Mouse (Mus musculus) layer of hippocampus, adult 9-10 months (tissue): ENCODE results near the gene 1190005I06Rik.
A peak's percentile ranks its signal among the peaks of the same experiment; 100 is the strongest.

Source experiments
- DNase-seq: peaks from one replicate; pipeline ENCODE4 v3.0.0; 2022; ENCODE audit warnings: low spot score

The 1190005I06Rik gene

DNA sequence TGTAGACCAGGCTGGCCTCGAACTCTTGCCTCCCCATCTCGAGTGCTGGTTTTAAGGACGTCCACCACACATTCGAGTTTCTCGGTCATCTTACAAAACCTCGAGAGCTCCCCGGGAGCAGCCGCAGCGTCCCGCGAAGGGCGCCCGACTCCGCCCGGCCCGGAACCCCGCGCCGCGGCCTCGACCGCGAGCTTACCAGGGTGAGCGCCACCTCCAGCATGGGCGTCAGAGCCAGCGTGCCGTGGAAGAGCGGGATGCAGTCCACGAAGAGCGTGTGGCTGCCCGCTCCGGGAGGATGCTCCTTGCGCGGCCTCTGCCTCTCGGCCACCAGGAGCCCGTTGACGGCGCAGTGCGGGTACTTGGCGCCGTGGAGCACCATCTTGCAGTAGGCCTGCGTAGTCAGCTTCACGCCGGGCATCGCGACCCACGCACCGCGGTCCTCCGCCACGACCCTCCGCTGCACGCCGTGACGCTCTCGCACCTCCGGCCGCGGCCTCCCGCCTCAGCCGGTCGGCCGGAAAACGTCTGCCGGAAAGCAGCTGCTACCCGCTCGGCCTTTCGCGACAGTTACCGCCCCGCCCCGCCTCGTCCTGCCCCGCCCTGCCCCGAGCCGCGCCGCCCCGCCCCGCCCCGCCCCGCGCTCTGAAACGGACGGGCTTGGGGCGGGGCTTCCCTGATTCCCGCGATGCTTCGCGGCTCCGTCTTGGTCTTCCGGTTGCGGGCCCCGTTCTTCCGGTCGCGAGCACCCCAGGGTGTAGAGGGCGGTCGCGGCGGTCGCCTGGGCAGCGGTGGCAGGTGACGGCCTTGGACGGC is 20.3 kb upstream of the 1190005I06Rik start, which contains the start of the genes Gm27021 and Cox4i1:
Gene Gm27021, minus strand, starts transcription at position 519 of the 813 bp plus-strand sequence.
Gene Cox4i1, plus strand, starts transcription at position 662 of the 813 bp plus-strand sequence.
- peak; percentile 55 for DNase-seq

DNA sequence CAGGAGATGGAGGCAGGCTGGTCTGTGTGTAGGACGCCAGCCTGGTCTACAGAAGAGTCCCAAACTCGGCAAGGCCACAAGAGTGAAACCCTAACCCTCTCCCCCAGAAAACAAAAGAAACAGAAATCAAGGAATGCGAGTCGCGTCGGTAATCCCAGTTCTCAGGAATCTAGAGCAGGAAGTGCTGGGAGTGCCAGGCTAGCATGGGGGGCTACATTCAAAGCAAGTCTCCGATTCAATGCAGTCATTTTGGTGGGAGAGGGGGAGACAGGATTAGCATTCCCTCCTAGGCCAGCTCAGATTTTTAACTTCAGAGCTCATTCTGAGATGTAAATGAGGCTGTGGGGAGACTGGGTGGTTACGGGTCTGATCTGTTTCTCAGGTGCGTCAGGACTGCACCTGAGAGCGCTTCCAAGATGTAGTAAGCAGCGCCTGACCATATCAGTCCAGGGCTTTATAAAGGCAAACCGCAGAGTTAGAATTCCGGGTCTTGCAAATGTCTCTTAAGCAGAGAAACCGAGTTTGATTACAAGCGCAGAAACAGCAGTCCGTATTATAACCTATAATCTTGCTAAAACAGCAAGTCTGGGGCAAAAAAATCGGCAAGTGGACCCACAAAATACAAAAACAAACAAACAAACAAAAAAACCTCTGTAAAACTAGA is 19.5 kb upstream of the 1190005I06Rik start:
- no peak for DNase-seq

DNA sequence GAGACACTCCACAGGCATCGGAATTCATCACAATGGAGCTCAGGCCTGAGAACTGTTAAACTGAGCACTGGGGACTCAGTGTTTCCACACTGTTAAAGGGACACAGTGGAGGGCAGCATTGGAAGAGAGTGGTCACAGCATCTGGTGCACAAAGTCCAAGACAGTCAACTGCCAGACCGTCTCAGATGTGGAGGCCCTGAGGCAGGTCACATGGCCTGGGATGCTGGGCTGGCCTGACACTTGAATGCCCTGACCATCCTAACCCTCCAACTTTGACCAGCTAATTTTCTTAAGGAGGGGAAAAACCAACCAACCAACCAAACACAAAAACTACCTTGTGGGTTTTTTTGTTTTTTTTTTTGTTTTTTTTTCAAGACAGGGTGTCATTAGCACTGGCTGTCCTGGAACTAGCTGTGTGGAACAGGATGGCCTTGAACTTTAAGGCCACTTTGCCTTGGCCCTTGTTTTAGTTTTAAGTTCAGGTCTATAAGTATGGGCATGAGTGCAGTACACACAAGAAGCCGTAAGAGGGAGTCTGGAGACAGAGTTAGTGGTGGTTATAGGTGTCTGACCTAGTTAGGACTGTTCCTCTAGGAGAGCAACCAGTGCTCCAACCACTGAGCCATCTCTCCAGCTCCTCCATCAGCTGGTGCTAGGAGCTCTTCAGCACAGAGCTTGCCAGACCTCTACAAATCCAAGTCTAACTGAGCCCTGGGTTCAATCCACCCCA is 18.5 kb upstream of the 1190005I06Rik start:
- DNase-seq, result no peak

DNA sequence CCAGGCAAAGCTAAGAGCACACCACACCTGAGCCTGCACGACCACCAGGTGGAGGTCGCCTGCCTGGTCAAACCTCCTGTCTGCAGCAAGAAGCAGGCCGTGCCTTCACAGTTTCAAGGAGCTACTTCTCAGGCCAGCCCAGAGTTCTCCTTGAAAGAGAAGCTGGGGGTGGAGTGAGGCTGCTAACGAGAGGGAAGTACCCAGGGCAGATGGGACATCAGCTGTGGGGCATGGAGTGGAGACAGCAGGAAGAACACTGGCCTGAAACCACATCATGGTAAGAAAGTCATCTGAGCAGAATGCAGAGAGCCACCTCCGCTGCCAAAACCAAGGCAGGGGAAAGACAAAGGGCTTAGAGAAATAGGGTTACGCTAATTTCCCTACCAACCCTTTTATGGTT is 17.1 kb upstream of the 1190005I06Rik start:
- DNase-seq, result no peak

DNA sequence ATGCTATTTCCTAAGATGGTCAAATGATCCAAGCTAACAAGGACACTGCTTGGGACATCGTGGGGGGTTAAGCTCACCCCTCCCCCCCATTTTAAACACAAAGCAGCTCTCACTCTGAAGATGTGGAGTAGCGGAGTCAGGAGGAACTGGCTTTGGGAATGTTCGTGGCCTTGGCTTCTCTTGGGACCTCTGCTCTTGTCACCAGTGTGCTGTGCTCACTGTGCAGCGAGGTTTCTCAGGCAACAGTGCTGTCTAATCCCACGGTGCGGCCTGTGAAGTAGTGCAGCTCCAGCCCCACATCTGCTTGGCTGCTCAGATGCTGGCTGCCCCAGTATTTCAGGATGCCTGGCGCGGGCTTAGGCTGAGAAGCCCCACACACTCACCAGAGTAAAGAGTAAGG is 10.0 kb upstream of the 1190005I06Rik start:
- no peak for DNase-seq

DNA sequence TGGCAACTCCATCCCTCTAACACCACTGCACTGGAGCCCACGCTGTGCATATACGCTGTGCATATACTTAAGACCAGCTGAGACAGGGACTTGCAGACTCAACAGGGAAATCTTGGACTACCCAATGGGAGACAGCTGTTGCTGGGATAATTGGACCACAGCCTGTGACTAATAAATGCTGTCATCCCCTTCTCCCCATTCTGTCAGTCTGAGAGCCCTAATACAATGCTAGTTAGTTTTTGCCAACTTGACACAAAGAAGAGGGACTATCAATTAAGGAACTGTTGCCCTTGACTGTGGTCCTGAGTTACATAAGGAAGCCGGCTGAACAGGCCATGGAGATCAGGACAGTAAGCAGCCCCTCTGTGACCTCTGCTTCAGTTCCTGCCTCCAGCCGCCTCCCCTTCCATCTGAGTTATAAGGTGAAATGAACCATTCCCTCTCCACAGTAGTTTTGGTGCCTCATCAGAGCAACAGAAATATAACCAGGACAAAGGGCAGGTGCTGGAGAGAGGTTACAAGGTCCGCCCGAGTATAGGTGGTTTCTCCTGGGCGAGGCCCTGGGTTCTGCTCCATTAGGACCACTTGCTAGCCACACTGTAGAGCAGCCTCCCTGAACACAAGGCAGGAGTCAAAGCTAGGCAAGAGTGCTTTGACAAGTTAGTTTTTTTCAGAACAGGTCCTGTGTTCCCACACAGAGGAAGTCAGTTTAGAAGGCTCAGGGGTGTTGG is 9.1 kb upstream of the 1190005I06Rik start:
- DNase-seq, result no peak

DNA sequence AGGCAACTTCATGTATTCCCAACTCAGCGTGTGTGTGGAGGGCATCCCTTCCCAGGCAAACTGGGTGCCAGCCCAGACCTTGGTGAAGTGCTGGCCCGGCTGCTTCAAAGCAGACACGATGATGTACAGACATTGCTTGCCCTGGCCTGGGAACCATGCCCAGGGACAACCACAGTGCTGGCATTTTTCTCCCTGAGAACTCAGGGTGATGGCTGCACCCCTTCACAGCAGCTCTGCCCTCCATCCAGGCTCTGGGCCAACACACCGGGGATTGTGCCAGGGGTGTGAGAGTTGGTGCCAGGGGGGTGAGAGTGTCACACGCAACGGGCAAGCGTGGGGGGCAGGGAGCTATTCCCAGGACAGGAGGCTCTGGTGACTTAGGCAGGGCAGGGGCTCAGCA is 2.8 kb downstream of the 1190005I06Rik start:
- DNase-seq, result no peak

DNA sequence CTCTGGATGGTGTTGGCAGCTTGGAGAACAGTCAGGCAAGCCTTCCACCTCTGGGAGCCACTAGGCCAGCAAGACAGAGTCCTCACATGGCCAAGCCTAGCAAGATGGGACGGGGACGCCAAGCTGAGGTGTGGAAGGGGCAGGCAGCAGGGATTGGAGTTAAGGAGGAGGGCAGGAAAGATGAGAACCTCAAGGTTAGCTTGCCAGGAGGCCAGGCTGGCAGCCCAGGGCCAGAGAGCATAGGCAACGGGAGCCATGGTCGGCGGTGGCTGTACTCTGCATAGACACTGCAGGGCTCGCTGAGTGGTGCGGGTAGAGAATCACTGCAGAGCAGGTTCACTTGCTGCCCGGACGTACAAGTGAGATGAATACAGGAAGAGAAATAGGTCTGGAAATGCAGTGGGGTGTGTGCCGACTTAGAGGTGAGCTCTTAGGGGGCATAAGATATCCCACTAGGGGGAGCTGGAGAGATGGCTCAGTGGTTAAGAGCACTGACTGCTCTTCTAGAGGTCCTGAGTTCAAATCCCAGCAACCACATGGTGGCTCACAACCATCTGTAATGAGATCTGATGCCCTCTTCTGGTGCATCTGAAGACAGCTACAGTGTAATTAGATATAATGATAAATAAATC is 5.3 kb downstream of the 1190005I06Rik start:
- no peak for DNase-seq

DNA sequence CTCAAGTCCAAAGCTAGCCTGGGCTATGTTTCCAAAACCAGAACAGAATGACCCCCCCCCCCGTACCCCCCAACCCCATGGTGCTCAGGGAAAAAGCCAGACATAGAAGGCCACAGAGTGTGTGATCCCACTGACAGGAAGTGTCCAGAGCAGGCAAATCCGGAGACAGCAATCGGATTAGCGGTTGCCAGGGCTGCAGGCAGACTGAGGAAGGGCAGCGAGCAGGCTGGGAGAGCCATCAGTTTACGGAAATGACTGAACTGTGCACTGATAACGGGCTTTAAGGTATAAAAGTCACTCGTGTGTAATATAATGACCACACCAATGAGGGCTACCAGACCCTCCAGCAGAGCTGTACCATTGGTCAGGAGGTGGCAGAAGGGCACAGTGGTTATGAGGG is 6.2 kb downstream of the 1190005I06Rik start:
- no peak for DNase-seq

DNA sequence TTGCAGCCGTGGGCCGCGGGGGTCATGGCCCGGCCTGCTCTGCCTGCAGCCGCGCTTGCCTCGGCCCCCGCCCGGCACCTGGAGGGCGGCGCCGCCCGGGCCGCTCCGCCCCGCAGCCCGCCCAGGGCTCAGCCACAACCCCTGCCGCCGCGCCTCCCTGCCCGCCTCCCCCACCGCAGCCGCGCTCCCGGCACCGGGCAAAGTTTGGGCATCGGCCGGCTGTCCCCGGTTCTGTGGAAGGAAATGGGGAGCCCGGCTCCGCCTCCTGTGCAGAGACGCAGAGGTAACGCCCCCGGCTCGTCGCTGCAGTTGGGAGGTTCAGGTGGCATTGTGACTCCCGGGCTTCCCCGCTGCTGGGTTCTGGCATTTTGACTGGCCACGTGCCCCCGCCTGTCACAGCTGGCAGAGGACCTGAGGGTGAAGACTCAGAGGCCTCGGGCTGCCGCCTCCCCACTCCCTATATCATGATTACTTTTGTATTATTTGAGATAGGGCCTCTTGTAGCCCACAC is 13.0 kb downstream of the 1190005I06Rik start:
- DNase-seq, result no peak

DNA sequence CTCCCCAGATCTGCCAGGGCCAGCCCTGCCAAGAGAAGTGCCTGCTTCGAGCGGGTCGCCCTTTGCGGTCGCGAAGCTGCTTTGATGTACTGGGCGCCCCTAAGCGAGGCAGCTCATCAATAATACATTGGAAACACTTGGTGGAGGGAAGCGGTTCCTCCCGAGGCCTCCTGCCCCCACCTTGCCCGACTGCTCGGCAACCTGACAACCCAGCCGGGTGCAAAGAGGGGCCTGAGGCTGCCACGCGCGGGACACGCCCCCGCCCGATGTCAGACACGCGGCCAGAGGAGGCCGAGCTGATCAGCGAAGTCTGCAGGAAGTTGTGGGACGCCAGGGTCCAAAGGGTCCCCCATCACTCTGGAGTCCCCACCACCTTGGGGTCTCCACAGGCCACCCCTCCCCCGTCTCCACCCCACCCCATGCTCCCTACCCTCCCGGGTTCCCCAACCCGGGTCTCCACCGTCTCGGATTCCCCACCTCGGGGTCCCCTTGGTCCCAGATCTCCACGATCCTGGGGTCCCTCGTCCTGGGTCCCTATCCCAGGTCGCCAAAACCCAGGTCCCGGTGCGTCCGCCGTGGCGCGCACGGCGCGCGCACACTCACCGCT is 13.7 kb downstream of the 1190005I06Rik start:
- DNase-seq, result no peak

DNA sequence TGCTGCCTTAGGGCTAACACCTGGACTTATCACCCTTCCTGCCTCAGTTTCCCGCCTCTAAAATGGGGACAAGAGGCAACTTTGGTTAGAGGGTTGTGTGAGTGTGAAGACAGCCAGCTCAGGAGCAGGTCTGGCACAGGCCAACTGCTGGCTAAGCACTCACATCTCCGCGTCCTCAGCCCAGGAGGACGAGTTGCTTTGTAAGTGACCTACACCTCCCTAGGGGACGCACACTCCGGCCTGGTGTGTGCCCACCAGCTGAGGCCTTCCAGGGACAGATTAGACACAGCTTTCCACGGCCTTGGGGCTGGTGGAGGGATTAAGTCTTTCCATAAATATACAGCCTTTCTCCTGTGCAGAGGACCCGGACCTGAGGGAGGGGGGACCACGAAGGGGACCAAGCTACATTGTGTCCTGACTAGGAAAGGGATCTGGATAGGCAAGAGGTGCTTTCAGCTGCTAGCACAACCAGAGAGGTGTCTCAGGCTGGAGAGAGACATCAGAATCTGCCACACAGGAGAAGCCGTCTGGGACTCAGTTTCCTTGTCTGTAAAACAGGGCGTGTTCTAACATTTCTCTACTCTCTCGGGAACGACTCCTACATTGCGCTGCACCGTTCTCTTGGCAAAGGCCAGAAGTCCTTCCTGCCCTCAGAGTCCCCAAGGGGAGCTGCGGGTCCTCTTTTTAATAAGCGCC is 14.3 kb downstream of the 1190005I06Rik start:
- DNase-seq, result no peak

DNA sequence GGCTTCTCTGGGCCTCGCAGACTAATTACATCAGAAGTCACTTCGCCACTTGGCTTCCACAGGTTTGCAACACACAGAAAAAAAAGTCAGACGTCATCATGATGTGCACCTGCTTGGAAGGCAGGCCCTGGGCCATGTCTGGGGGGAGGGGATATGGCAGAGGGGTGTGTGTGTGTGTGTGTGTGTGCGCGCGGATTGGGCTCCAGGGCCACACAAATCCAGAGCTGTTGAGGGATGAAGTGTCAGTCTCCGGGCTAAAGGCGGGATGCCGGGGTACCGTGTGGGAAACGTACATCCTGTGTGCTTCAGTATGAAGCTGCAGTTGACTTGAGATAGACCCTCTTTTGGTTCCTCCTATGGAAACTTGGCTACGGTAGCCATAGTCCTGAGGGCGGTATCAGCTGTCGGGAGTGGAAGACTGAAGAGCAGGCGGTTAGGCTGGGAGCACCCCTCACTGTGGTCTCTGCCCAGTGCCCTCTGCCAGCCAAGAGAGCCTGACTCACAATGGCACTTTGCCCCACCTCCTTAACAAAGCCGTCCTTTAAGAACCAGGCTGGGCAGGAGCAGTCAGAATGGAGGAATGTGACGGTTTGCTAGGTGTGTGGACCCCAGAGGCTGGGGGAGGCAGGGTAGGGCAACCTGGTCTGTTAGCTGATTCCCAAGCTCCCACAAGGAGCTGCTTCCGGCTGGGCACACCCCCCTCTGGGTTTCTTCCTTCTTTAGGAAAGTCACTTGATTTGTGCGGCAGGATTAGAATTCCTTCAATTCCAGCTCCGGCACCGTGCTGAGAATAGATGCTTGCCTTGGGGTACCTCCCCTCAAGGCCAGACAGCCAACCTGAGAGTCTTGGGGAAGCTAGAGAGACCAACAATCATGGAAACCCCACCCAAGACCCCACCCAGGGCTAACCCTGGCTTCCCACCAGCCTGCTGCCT is 15.7 kb downstream of the 1190005I06Rik start:
- DNase-seq, result no peak

DNA sequence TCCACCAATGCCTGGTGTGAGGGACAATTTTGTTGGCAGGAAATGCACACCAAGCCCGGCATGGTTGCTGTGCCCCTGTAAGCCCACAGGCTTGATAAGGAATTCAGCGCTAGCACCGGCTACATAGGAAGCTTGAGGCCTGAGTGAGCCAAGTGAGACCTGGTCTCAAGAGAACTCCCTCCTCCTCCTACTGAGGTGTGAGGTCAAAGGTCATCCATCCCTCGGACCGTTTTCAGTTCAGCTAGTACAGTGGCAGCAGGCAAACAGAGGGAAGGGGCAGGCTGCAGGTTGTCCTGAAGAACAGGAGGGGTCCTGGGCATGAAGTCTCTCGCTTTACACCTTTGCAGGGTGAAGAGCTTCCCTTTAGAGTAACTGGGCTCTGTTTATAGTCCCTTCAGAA is 16.6 kb downstream of the 1190005I06Rik start:
- no peak for DNase-seq

DNA sequence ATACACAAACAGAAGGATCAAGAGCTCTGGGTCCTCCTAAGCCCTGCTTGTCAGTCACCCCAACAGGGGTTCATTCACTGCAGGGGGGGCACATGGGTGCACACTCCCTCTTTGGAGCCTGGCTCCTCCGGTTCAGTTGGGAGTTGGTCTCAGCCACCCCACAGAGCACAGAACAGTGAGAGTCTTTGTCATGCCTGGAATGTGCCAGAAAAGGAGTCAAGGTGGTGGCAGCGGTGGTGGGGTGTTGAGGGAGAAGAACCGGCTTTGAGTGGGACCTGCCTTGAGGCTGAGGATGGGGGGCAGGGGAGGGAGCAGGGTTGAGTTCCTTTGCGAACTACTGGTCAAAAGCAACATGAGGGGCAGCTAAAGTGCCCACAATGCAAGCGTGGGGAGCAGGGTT is 17.4 kb downstream of the 1190005I06Rik start:
- no peak for DNase-seq

DNA sequence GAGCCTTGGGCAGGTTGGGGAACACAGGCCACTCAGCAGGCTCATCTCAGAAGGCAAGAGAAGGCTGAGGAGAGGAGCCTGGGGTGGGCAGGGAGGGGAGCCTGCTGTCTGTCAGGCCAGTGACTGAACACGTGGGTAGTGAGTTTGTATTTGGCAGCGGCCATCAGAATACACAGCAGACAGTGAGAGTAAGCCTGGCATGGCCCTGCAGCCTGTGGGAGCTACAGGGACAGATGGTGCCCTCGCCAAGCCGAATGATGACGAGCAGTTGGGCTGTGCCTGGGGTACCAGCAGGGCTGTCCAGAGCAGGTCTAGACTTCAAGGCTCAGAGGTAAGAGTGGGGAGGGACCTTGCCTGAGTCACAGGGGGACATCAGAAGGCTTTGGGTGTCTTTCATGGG is 20.1 kb downstream of the 1190005I06Rik start:
- DNase-seq, result no peak

DNA sequence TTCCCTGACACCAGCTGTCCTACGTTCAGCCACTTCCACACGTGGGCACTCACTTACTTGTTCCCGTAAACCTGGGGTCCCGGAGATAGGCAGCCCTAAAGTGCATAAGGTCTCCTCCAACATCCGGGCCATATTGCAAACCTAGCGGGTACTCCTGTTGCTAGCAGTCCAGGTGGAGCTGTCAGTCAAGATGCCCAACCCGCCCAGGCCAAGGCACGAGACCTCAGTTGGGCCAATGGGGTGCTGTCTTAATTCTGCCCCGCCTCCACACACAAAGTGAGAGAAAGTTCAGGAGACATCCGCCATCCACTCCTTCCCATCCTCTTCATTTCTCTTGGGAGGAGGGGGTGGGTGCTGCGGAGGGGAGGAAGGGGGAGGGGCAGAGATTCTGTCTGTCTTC is 21.0 kb downstream of the 1190005I06Rik start:
- DNase-seq, result no peak

DNA sequence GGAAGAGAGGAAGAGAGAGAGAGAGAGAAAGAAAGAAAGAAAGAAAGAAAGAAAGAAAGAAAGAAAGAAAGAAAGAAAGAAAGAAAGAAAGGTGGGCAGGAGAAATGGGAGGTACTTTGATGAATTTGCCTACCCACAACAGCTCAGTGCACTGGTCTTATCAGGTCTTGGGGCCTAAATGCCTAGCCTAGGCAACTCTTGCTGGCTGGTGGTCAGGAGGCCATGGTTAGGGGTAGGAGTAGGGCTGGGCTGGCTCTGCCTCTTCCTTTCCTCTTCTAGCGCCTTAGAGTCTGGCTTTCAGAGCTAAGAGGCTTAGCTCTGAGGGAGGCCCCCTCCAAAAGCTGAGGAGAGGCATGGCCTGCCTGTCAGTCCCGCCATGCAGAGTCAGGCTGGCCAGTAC is 23.8 kb downstream of the 1190005I06Rik start:
- no peak for DNase-seq

DNA sequence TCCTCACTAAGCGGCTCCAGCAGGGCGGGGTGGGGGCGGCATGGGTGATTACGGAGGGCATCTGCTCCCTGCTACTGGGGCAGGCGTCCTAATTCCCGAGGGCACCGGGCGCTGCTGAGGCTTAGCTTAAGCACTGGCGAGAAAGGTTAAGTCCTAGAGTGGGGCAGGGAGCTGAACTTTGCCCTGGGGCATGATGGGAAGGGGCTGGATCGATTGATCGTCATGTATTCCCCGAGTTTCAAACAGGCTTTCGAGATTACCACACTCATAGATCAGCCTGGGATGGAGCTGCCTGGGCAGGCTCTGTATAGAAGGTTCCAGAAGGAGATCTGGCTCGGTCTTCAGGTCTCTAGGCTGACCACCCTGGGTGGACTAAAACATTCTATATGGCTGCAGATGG is 25.3 kb downstream of the 1190005I06Rik start:
- no peak for DNase-seq
